Mouse (Mus musculus): ENCODE results near the gene Ehd3.

- no peak for TF ChIP-seq POLR2A (IDR thresholded peaks at IDR 0.05; ENCODE audit: control insufficient read depth, low read depth, low read length)
- no peak for TF ChIP-seq CTCF (IDR thresholded peaks at IDR 0.05; ENCODE audit: control insufficient read depth, insufficient read depth, insufficient replicate concordance, low read depth, low read length)
Measured at GRCm38 (mm10) chr17:73796789-73797188, 7.1 kb upstream of the Ehd3 start.

All from testis, adult 2 months (tissue).